Mouse (Mus musculus): Measurements from ENCODE around the gene Lamb3. TPM values are rescaled to one million over a fixed set of nuclear protein-coding genes. Genes with fewer than 3 reads are reported as not detected.

Gene Lamb3
- total RNA-seq, 2 experiments from 2014 or later, result 1.4 to 1.7 TPM

- no peak for DNase-seq (ENCODE audit: low spot score in 2 of 2)
Measured at GRCm38 (mm10) chr1:193200640-193201382, 6.7 kb upstream of the Lamb3 start.

DNA sequence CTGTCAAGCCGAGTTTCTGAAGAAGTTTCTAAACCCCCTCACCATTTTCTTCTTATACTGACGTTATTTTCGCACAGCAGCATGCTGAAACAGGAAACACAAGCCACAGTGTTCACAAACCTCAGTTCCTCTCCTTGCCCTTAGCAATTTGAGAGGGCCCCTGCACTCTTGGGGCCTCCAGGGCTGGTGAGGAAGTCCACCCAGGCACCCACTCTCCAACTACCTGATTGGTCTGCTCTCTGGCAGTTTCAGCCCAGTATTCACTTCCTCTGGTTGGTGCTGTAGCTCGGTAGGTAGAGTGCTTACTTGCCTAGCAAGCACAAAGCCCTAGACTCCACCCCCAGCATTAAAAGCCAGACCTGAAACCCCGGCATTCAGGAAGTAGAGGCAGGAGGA lies 6.1 kb upstream of the Lamb3 start, which contains the start of gene Traf3ip3:
TSS of gene Traf3ip3 (minus strand) at position 321 of the 396 bp plus-strand sequence.
- DNase-seq (ENCODE audit: low spot score in 2 of 2), result no peak

- DNase-seq (ENCODE audit: low spot score in 2 of 2), result no peak
Measured at GRCm38 (mm10) chr1:193203821-193204220, 3.7 kb upstream of the Lamb3 start.

- no peak for DNase-seq (ENCODE audit: low spot score in 2 of 2)
Measured at GRCm38 (mm10) chr1:193205431-193205830, 2.1 kb upstream of the Lamb3 start.

DNA sequence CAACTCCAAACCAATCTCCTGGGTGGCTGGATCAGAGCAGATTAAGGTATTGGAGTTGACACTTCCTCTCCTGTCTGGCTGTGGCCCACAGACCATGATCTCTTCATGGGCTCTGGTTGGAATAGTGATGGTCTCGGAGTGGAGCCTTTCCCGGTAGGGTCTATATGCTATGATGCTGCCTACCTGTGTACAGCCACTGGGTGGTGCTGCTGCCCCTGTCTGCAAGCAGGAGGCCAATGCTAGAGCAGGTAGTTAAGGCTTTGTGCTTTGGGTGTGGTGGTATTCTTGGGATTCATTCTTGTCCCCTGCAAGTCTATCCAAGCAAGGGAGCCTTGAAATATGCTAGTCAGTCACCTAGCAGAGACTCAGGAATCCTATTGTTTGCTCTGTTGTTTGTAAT lies 679 bp downstream of the Lamb3 start:
- DNase-seq (ENCODE audit: low spot score in 2 of 2), result peak in 1 of 2 experiments; percentile 11

- DNase-seq (ENCODE audit: low spot score in 2 of 2), result no peak
Measured at GRCm38 (mm10) chr1:193211371-193211770, 3.9 kb downstream of the Lamb3 start.

GRCm38 (mm10) chr1:193214053-193214452 lies 6.6 kb downstream of the Lamb3 start:
- DNase-seq (ENCODE audit: low spot score in 2 of 2), result no peak

DNA sequence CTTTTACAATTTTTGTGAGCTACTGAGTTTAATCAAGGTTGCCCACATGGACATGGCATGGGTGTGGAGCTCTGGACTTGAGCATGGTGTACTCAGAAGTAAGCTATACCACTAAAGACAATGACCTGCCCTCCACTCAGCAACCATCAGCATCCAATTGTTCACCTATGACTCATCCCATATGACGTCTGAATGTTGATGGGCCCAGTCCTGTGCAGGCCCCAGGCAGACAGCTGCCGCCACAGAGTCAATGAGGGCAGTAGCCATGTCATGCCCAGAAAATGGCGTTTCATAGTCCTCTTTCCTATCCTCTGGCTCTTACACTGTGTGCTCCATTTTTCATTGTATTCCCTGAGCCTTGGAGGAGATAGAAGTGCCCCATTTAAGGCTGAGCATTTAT lies 8.5 kb downstream of the Lamb3 start:
- DNase-seq (ENCODE audit: low spot score in 2 of 2), result no peak

DNA sequence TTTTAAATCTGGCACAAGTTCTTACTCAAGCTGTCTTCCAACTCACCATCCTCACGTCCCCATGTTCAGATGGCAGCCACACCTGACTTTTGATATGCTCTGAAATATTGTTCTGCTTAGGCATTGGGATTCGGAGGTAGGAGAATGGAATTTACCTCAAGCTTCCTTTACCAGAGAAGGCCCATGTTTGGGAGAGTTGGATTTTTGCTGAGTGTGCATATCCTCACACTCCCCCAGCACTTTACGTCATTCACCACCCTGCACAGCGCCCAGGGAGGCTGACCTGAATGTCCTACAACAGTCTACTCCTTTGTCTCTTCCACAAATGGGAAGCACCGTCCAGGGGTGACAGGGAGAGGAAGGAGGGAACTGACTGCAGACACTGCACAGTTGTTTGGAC lies 12.9 kb downstream of the Lamb3 start:
- DNase-seq (ENCODE audit: low spot score in 2 of 2), result no peak

DNA sequence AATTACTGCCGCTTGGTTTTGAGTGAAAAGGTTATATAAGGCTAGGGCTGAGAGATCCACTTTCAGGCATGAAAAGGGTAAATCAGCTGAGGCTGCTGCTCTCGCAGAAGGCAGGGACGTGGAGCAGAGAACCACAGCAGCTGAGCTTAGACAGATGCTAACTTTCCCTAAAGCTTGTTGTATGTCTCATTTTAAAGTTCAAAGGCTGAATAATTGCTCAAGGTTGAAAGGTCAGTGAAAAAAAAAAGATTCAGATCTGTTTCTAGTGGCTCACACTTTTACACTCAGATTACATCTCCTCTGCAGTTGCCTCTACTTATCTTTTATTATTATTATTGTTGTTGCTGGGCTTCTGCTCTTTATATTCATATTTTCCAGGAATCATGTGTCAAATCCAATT lies 18.0 kb downstream of the Lamb3 start:
- DNase-seq (ENCODE audit: low spot score in 2 of 2), result no peak

GRCm38 (mm10) chr1:193226114-193226513 lies 18.6 kb downstream of the Lamb3 start:
- no peak for DNase-seq (ENCODE audit: low spot score in 2 of 2)

DNA sequence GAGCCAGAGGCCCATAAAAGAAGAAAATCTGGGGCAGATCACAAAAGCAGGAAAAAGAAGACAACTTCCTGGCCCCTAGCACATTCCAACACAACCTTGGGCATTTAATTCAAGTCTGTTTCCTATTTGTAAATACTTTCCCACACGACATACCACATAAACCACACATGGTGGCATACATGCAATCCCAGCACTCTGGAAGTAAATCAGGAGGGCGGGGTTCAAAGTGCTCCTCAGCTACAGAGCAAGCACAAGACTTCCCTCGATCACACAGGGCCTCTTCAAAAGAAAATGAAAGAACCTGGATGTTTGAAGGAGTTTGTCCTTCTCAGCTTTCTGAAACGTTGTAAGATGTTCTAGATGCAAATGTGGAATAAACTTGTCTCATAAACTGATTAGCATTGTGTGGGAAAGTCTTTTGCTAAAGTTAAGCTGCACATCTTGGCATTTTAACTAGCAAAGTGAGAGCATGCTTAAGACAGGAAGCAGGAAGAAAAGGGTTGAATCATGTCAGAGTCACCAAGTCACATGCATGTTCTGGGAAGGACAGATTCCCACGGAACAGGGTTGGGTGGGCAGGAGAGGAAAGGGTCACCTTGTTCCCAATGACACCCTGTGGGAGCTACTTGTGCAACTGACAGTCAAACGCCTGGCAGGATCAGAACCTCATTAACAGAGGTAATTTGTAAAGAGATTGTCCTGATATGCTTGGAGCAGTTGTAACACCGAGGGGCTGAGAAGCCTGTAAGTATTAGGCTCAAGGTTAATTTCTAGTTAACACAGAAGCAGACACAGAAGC lies 19.4 kb downstream of the Lamb3 start:
- DNase-seq (ENCODE audit: low spot score in 2 of 2), result no peak

- no peak for DNase-seq (ENCODE audit: low spot score in 2 of 2)
Measured at GRCm38 (mm10) chr1:193227537-193227936, 20.0 kb downstream of the Lamb3 start.

DNA sequence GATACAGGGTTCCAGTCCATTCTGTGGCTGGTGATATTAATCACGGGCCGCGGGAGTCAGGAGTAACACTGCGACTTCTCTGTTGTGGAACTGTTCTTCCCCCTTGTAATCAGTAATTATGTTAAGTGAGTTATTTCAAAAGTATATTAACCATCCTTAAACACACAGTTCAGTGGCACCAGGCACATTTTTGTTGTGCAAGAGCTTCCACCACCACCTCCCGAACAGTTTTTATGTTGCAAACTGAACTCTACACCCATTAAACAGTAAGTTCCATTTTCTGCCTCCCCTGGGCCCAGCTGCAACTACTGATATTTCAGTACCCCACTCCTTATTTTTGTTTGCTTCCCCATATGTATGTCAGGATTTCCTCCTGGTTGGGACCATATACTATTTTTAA lies 22.1 kb downstream of the Lamb3 start:
- DNase-seq (ENCODE audit: low spot score in 2 of 2), result no peak

- DNase-seq (ENCODE audit: low spot score in 2 of 2), result no peak
Measured at GRCm38 (mm10) chr1:193230531-193230930, 23.0 kb downstream of the Lamb3 start.

- no peak for DNase-seq (ENCODE audit: low spot score in 2 of 2)
Measured at GRCm38 (mm10) chr1:193230935-193231334, 23.4 kb downstream of the Lamb3 start.

DNA sequence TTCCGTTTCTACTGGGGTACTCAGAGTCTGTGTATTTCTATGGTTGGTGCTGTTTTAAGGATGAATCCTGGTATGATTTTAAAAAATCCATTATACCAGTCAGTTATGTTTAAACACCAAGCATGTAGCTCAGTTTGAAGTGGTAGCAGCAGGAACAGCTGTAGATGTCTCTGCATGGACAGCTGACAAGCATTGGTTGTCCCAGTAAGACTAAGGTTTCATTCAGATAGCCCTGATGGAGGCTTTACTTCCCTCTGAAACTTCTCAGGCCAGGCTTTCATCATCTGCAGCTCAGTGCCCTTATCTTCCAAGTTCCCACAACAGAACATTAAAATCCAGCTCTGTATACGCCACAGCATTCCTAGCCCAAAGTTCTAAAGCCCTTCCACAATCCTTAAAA lies 25.2 kb downstream of the Lamb3 start:
- DNase-seq (ENCODE audit: low spot score in 2 of 2), result no peak

GRCm38 (mm10) chr1:193234130-193234645 lies 26.7 kb downstream of the Lamb3 start:
- no peak for DNase-seq (ENCODE audit: low spot score in 2 of 2)

GRCm38 (mm10) chr1:193234930-193235329 lies 27.4 kb downstream of the Lamb3 start:
- DNase-seq (ENCODE audit: low spot score in 2 of 2), result no peak

- DNase-seq (ENCODE audit: low spot score in 2 of 2), result no peak
Measured at GRCm38 (mm10) chr1:193238426-193238825, 30.9 kb downstream of the Lamb3 start.

- DNase-seq (ENCODE audit: low spot score in 2 of 2), result no peak
Measured at GRCm38 (mm10) chr1:193241436-193241835, 33.9 kb downstream of the Lamb3 start.

GRCm38 (mm10) chr1:193242238-193242637 lies 34.7 kb downstream of the Lamb3 start:
- DNase-seq (ENCODE audit: low spot score in 2 of 2), result peak in 1 of 2 experiments; percentile 8
